Mouse (Mus musculus): ENCODE data around the gene C330021F23Rik.

DNA sequence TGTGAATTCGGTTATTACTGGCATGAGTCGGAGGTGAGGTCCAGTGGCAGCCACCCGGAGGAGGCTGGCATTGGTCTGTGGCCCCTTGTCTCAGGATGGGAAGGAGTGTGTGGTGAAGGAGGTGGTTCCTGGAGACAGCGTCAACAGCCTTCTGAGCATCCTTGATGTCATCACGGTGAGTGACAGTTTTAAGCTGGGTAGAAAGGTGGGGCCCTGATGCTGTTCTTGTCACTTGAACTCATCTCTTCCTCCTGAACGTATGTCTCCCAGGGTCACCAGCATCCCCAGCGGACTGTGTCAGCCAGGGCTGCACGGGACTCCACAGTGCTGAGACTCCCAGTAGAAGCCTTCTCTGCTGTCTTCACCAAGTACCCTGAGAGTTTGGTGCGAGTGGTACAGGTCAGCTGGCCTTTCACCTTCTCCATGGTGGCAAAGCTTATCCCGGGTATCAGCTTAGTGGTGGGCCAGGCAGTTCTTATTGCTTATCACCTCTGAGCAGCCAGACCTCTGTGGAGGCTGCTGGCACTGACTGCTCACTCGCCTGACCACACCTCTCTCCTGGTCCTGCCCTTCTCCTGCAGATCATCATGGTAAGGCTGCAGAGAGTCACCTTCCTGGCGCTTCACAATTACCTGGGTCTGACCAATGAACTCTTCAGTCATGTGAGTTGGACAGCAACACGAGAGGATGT lies 45.6 kb upstream of the C330021F23Rik start:
- TF ChIP-seq CTCF (IDR thresholded peaks at IDR 0.05; ENCODE audit: extremely low read depth, insufficient read depth, low read length) (no peak), POLR2A (IDR thresholded peaks at IDR 0.05; ENCODE audit: extremely low read depth, insufficient read depth, low read length) (no peak)
